Mouse (Mus musculus) monocyte, adult 2 months (primary cell): ENCODE results near the gene Naa80.

Source experiments
- DNase-seq, 2 experiments: peaks; one replicate each; pipeline ENCODE4 v3.0.0; 2022; ENCODE audit warnings: low spot score in 2 of 2, low read depth in 1 of 2

The Naa80 gene

GRCm38 (mm10) chr9:107633091-107633660 lies 54.5 kb downstream of the Naa80 start:
- DNase-seq: peak; percentile 59 to 75
